Mouse (Mus musculus): ENCODE results near the gene Foxk1. TPM values are rescaled to one million over a fixed set of nuclear protein-coding genes. Genes with fewer than 3 reads are reported as not detected.

Foxk1 gene
- polyA plus RNA-seq, 1 experiment from 2014 or later: 3.0 TPM

DNA sequence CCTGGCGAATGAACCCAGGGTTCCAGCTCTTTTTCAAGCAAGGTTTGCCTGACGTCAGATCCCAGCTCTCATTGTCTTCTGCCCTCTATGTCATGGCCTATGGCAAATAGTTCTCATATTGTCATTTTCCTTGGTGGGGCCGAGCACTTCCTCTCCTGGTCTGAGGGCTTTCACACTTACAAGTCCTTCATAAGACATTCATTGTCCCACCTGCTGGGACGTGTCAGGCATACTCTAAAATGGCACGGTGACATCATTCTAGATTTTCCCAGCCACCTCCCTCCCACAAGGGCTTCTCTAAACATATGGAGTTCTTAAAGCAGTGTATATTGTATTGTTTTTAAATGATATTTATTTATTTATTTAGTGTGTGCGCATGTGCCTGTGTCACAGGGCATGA is 27.4 kb downstream of the Foxk1 start:
- no peak overlapping the region for H3K27ac ChIP-seq (ENCODE audit: low read depth, low read length)
- H3K9ac ChIP-seq (ENCODE audit: low read depth, low read length): no peak overlapping the region
- no peaks in the 10 kb centered on the region for H3K27me3 ChIP-seq (ENCODE audit: control insufficient read depth, insufficient read depth, low read length)
- H3K4me1 ChIP-seq (ENCODE audit: control insufficient read depth, insufficient read depth, low read length): peaks cover 55% of the 10 kb centered on the region
- WGBS (ENCODE audit: insufficient replicate concordance): 76% methylated on average over 6 of the region's 6 CpGs
- no peak for ATAC-seq (replicated peaks; ENCODE audit: insufficient number of reproducible peaks, low FRiP score, low TSS enrichment)
- no peaks in the 10 kb centered on the region; the same call in 1 of the 2 replicates for H3K36me3 ChIP-seq (ENCODE audit: control insufficient read depth, insufficient read depth, low read length)
- H3K9me3 ChIP-seq (replicated peaks; ENCODE audit: control insufficient read depth, low read length): no peaks in the 10 kb centered on the region
- H3K4me2 ChIP-seq: no peak overlapping the region
- no peak overlapping the region for H3K4me3 ChIP-seq (ENCODE audit: low read depth, low read length)

- Histone ChIP-seq H3K27ac (ENCODE audit: low read depth, low read length) (no peak overlapping the region), H3K4me2 (no peak overlapping the region), H3K4me1 (ENCODE audit: control insufficient read depth, insufficient read depth, low read length) (peaks cover 35% of the 10 kb centered on the region), H3K27me3 (ENCODE audit: control insufficient read depth, insufficient read depth, low read length) (no peaks in the 10 kb centered on the region), H3K9me3 (replicated peaks; ENCODE audit: control insufficient read depth, low read length) (no peaks in the 10 kb centered on the region), H3K4me3 (ENCODE audit: low read depth, low read length) (no peak overlapping the region), H3K36me3 (ENCODE audit: control insufficient read depth, insufficient read depth, low read length) (peaks cover 10% of the 10 kb centered on the region), H3K9ac (ENCODE audit: low read depth, low read length) (no peak overlapping the region)
- WGBS (ENCODE audit: insufficient replicate concordance): 82% methylated on average over 12 of the region's 12 CpGs
- ATAC-seq (replicated peaks; ENCODE audit: insufficient number of reproducible peaks, low FRiP score, low TSS enrichment): no peak
These were observed 29.7 kb downstream of the Foxk1 start for GRCm38 (mm10) chr5:142431029-142431428.

- H3K36me3 ChIP-seq (ENCODE audit: control insufficient read depth, insufficient read depth, low read length): peaks cover 14% of the 10 kb centered on the region
- no peak overlapping the region for H3K9ac ChIP-seq (ENCODE audit: low read depth, low read length)
- H3K4me3 ChIP-seq (ENCODE audit: low read depth, low read length): no peak overlapping the region
- no peak for ATAC-seq (replicated peaks; ENCODE audit: insufficient number of reproducible peaks, low FRiP score, low TSS enrichment)
- H3K9me3 ChIP-seq (replicated peaks; ENCODE audit: control insufficient read depth, low read length): no peaks in the 10 kb centered on the region
- no peaks in the 10 kb centered on the region for H3K27me3 ChIP-seq (ENCODE audit: control insufficient read depth, insufficient read depth, low read length)
- no peak overlapping the region for H3K27ac ChIP-seq (ENCODE audit: low read depth, low read length)
- H3K4me2 ChIP-seq: no peak overlapping the region
- WGBS (ENCODE audit: insufficient replicate concordance): 67% methylated on average over 9 of the region's 9 CpGs
- H3K4me1 ChIP-seq (ENCODE audit: control insufficient read depth, insufficient read depth, low read length): peaks cover 28% of the 10 kb centered on the region
These were observed 30.6 kb downstream of the Foxk1 start for GRCm38 (mm10) chr5:142431811-142432434.

GRCm38 (mm10) chr5:142432695-142433094 is 31.4 kb downstream of the Foxk1 start:
- Histone ChIP-seq H3K27ac (ENCODE audit: low read depth, low read length) (0 out of 2 replicates have a peak overlapping the region, but pooled peaks have one; percentile 10), H3K9ac (ENCODE audit: low read depth, low read length) (no peak overlapping the region)
- ATAC-seq (replicated peaks; ENCODE audit: insufficient number of reproducible peaks, low FRiP score, low TSS enrichment): no peak

DNA sequence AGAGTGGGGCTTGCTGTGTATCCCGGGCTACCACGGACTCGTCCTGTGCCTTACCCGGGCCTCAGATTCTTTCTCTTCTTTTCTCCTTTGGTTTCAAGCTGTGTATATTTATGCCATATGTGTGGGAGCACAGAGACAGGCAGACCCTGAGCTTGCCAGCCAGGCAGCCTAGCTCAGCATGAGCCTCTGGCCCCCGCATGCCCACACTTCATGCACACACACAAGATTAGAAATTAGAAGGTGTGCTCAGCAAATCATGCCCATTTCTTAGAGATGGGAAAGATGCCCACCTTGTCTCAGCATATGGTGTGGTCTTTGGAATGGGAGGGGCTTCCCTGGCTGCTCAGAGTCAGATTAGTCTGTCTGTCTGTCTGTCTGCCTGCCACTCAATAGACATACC is 32.8 kb downstream of the Foxk1 start:
- no peak overlapping the region for H3K4me3 ChIP-seq (ENCODE audit: low read depth, low read length)
- ATAC-seq (replicated peaks; ENCODE audit: insufficient number of reproducible peaks, low FRiP score, low TSS enrichment): no peak
- H3K9me3 ChIP-seq (replicated peaks; ENCODE audit: control insufficient read depth, low read length): no peaks in the 10 kb centered on the region
- no peaks in the 10 kb centered on the region for H3K27me3 ChIP-seq (ENCODE audit: control insufficient read depth, insufficient read depth, low read length)
- peaks cover 14% of the 10 kb centered on the region for H3K36me3 ChIP-seq (ENCODE audit: control insufficient read depth, insufficient read depth, low read length)
- H3K9ac ChIP-seq (ENCODE audit: low read depth, low read length): no peak overlapping the region
- no peak overlapping the region for H3K4me2 ChIP-seq
- no peak overlapping the region for H3K27ac ChIP-seq (ENCODE audit: low read depth, low read length)
- 87% methylated on average over 5 of the region's 5 CpGs for WGBS (ENCODE audit: insufficient replicate concordance)
- H3K4me1 ChIP-seq (ENCODE audit: control insufficient read depth, insufficient read depth, low read length): peaks cover 24% of the 10 kb centered on the region

More at GRCm38 (mm10) chr5:142432695-142433094, 31.4 kb downstream of the Foxk1 start:
- H3K4me1 ChIP-seq (ENCODE audit: control insufficient read depth, insufficient read depth, low read length): peaks cover 22% of the 10 kb centered on the region
- peaks cover 14% of the 10 kb centered on the region for H3K36me3 ChIP-seq (ENCODE audit: control insufficient read depth, insufficient read depth, low read length)
- WGBS (ENCODE audit: insufficient replicate concordance): 78% methylated on average over 4 of the region's 4 CpGs
- no peak overlapping the region for H3K4me2 ChIP-seq
- no peaks in the 10 kb centered on the region for H3K9me3 ChIP-seq (replicated peaks; ENCODE audit: control insufficient read depth, low read length)
- no peaks in the 10 kb centered on the region for H3K27me3 ChIP-seq (ENCODE audit: control insufficient read depth, insufficient read depth, low read length)
- no peak overlapping the region for H3K4me3 ChIP-seq (ENCODE audit: low read depth, low read length)

DNA sequence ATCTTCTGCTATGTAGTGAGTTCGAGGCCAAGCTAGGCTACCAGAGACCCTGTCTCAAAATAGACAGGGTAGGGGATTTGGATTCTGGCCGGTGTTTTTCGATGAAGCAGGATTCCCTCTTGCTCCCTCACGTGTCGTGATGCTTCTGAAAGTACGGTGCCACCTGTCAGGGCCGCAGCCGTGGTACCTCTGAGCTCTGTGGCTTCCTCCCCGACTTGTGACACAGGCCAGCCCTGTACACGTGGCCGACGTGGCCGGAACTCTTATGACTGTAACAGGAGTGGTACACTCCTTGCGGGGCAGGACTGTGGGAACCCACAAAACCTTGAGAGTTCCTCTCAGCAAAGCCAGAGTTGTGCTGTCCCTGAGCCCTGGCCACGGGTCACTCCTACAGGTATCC is 34.4 kb downstream of the Foxk1 start:
- Histone ChIP-seq H3K27ac (ENCODE audit: low read depth, low read length) (no peak overlapping the region), H3K4me2 (no peak overlapping the region), H3K27me3 (ENCODE audit: control insufficient read depth, insufficient read depth, low read length) (no peaks in the 10 kb centered on the region), H3K4me3 (ENCODE audit: low read depth, low read length) (no peak overlapping the region), H3K9me3 (replicated peaks; ENCODE audit: control insufficient read depth, low read length) (no peaks in the 10 kb centered on the region), H3K4me1 (ENCODE audit: control insufficient read depth, insufficient read depth, low read length) (peaks cover 33% of the 10 kb centered on the region), H3K36me3 (ENCODE audit: control insufficient read depth, insufficient read depth, low read length) (peaks cover 14% of the 10 kb centered on the region), H3K9ac (ENCODE audit: low read depth, low read length) (no peak overlapping the region)
- no peak for ATAC-seq (replicated peaks; ENCODE audit: insufficient number of reproducible peaks, low FRiP score, low TSS enrichment)
- 94% methylated on average over 15 of the region's 15 CpGs for WGBS (ENCODE audit: insufficient replicate concordance)

- WGBS (ENCODE audit: insufficient replicate concordance): 85% methylated on average over 16 of the region's 16 CpGs
- no peaks in the 10 kb centered on the region for H3K27me3 ChIP-seq (ENCODE audit: control insufficient read depth, insufficient read depth, low read length)
- peaks cover 33% of the 10 kb centered on the region for H3K4me1 ChIP-seq (ENCODE audit: control insufficient read depth, insufficient read depth, low read length)
- H3K27ac ChIP-seq (ENCODE audit: low read depth, low read length): no peak overlapping the region
- no peak overlapping the region for H3K4me3 ChIP-seq (ENCODE audit: low read depth, low read length)
- H3K4me2 ChIP-seq: no peak overlapping the region
- no peaks in the 10 kb centered on the region for H3K9me3 ChIP-seq (replicated peaks; ENCODE audit: control insufficient read depth, low read length)
- no peak overlapping the region for H3K9ac ChIP-seq (ENCODE audit: low read depth, low read length)
- no peak for ATAC-seq (replicated peaks; ENCODE audit: insufficient number of reproducible peaks, low FRiP score, low TSS enrichment)
- H3K36me3 ChIP-seq (ENCODE audit: control insufficient read depth, insufficient read depth, low read length): peaks cover 14% of the 10 kb centered on the region
These were observed 37.2 kb downstream of the Foxk1 start for GRCm38 (mm10) chr5:142438380-142438938.

- peaks cover 43% of the 10 kb centered on the region for H3K4me1 ChIP-seq (ENCODE audit: control insufficient read depth, insufficient read depth, low read length)
- H3K27ac ChIP-seq (ENCODE audit: low read depth, low read length): peak overlapping the region; percentile 94
- H3K9ac ChIP-seq (ENCODE audit: low read depth, low read length): peak overlapping the region; percentile 71
- ATAC-seq (replicated peaks; ENCODE audit: insufficient number of reproducible peaks, low FRiP score, low TSS enrichment): peak; percentile 20; the same call in 1 of the 2 replicates
- peaks cover 14% of the 10 kb centered on the region for H3K36me3 ChIP-seq (ENCODE audit: control insufficient read depth, insufficient read depth, low read length)
- 2% methylated on average over 12 of the region's 12 CpGs for WGBS (ENCODE audit: insufficient replicate concordance)
- no peaks in the 10 kb centered on the region for H3K27me3 ChIP-seq (ENCODE audit: control insufficient read depth, insufficient read depth, low read length)
- H3K4me2 ChIP-seq: peak overlapping the region; percentile 77
- no peaks in the 10 kb centered on the region for H3K9me3 ChIP-seq (replicated peaks; ENCODE audit: control insufficient read depth, low read length)
- H3K4me3 ChIP-seq (ENCODE audit: low read depth, low read length): peak overlapping the region; percentile 40
These were observed 38.7 kb downstream of the Foxk1 start for GRCm38 (mm10) chr5:142439911-142440432.
